Mouse (Mus musculus) embryonic facial prominence, embryonic 14.5 days (tissue): ENCODE results near the gene Cd300lf. TPM values are rescaled to one million over a fixed set of nuclear protein-coding genes. Genes with fewer than 3 reads are reported as not detected.

Experiments
- ATAC-seq: fragments of 200-750 bp; cut with Nextera tagmentation; 2 replicates; pipeline ENCODE4 v1.8.0; 2017; ENCODE audit warnings: low read depth, moderate number of reproducible peaks, moderate TSS enrichment
- DNase-seq: peaks from one replicate; pipeline ENCODE4 v3.0.0-alpha.2; 2015; ENCODE audit warnings: low spot score
- H3K27ac ChIP-seq: fragments of 300-500 bp; sonication (generic); replicated peaks from 2 replicates; pipeline ENCODE4 v1.5.1; 2014; ENCODE audit warnings: low read depth, mild to moderate bottlenecking, low read length, moderate library complexity
- H3K27me3 ChIP-seq: fragments of 300-500 bp; sonication (generic); replicated peaks from 2 replicates; pipeline ENCODE4 v1.6.1; 2014; ENCODE audit warnings: low read length; ENCODE audit not compliant: control insufficient read depth, insufficient read depth
- H3K36me3 ChIP-seq: fragments of 300-500 bp; sonication (generic); 2 replicates; pipeline ENCODE4 v1.6.1; 2014; ENCODE audit warnings: low read length, mixed read lengths; ENCODE audit not compliant: control insufficient read depth, insufficient read depth
- H3K4me1 ChIP-seq: fragments of 300-500 bp; sonication (generic); 2 replicates; pipeline ENCODE4 v1.6.1; 2014; ENCODE audit warnings: antibody characterized with exemption, low read length; ENCODE audit not compliant: control insufficient read depth, insufficient read depth
- H3K4me2 ChIP-seq: fragments of 300-500 bp; sonication (generic); 2 replicates; pipeline ENCODE4 v1.6.1; 2014; ENCODE audit warnings: low read depth, mild to moderate bottlenecking, low read length, moderate library complexity, mixed read lengths
- H3K4me3 ChIP-seq: fragments of 300-500 bp; sonication (generic); 2 replicates; pipeline ENCODE4 v1.5.1; 2014; ENCODE audit warnings: low read depth, mild to moderate bottlenecking, low read length
- H3K9ac ChIP-seq: fragments of 300-500 bp; sonication (generic); 2 replicates; pipeline ENCODE4 v1.6.1; 2014; ENCODE audit warnings: low read depth, mild to moderate bottlenecking, low read length, moderate library complexity, mixed read lengths
- H3K9me3 ChIP-seq: fragments of 300-500 bp; sonication (generic); 2 replicates; pipeline ENCODE4 v1.6.1; 2016; ENCODE audit warnings: low read length; ENCODE audit not compliant: control insufficient read depth
- WGBS: fragments of 180-500 bp; shearing (Covaris S2); extraction: QIAGEN DNeasy Blood & Tissue Kit; methylation state at CpG from one replicate; pipeline ENCODE4 v1.1.7; 2014; 5-methylcytosine and 5-hydroxymethylcytosine counted together
- polyA plus RNA-seq: library from polyadenylated mRNA; unstranded; fragments of >200 nt; fragmentation: Nextera tagmentation; extraction: Ambion mirVana; gene quantifications from 2 replicates; pipeline ENCODE4 v1.2.1, GENCODE M21; 2014

Cd300lf gene
- polyA plus RNA-seq, 1 experiment from 2014 or later = 0.56 TPM

- no peaks in the 10 kb centered on the region for H3K4me1 ChIP-seq
- DNase-seq = no peak
- H3K9ac ChIP-seq = no peak overlapping the region
Observed at GRCm38 (mm10) chr11:115082196-115082595, 51.6 kb downstream of the Cd300lf start.

GRCm38 (mm10) chr11:115081373-115081772 is 52.4 kb downstream of the Cd300lf start:
- DNase-seq (no peak), ATAC-seq (no peak)
- no peak overlapping the region for H3K4me3 ChIP-seq
- no peak overlapping the region for H3K9ac ChIP-seq
- H3K36me3 ChIP-seq = no peaks in the 10 kb centered on the region
- peaks cover 17% of the 10 kb centered on the region for H3K27me3 ChIP-seq
- H3K4me1 ChIP-seq = no peaks in the 10 kb centered on the region
- H3K9me3 ChIP-seq = no peaks in the 10 kb centered on the region
- whole genome bisulfite sequencing = 64% methylated on average over 3 of the region's 3 CpGs
- no peak overlapping the region for H3K27ac ChIP-seq
- H3K4me2 ChIP-seq = no peak overlapping the region

More at GRCm38 (mm10) chr11:115082196-115082595, 51.6 kb downstream of the Cd300lf start:
- H3K4me3 ChIP-seq = no peak overlapping the region
- no peak overlapping the region for H3K4me2 ChIP-seq
- H3K27ac ChIP-seq = no peak overlapping the region
- H3K9me3 ChIP-seq = no peaks in the 10 kb centered on the region
- H3K27me3 ChIP-seq = peaks cover 23% of the 10 kb centered on the region
- 67% methylated on average over 6 of the region's 6 CpGs for WGBS
- no peak for ATAC-seq
- H3K36me3 ChIP-seq = no peaks in the 10 kb centered on the region

- Histone ChIP-seq H3K27ac (no peak overlapping the region), H3K27me3 (peaks cover 15% of the 10 kb centered on the region), H3K4me2 (no peak overlapping the region), H3K9ac (no peak overlapping the region), H3K36me3 (no peaks in the 10 kb centered on the region), H3K4me3 (no peak overlapping the region), H3K4me1 (no peaks in the 10 kb centered on the region), H3K9me3 (no peaks in the 10 kb centered on the region)
- DNase-seq = peak; percentile 70
- WGBS = 32% methylated on average over 13 of the region's 13 CpGs
- ATAC-seq = no peak
Observed at GRCm38 (mm10) chr11:115080886-115081285, 52.9 kb downstream of the Cd300lf start.

GRCm38 (mm10) chr11:115078680-115079079 is 55.1 kb downstream of the Cd300lf start:
- Histone ChIP-seq H3K4me1 (no peaks in the 10 kb centered on the region), H3K36me3 (no peaks in the 10 kb centered on the region), H3K4me2 (no peak overlapping the region), H3K27ac (no peak overlapping the region), H3K4me3 (no peak overlapping the region), H3K27me3 (peaks cover 3% of the 10 kb centered on the region), H3K9ac (no peak overlapping the region), H3K9me3 (no peaks in the 10 kb centered on the region)
- ATAC-seq (no peak), DNase-seq (no peak)
- 76% methylated on average over 5 of the region's 5 CpGs for WGBS

GRCm38 (mm10) chr11:115077436-115077835 is 56.4 kb downstream of the Cd300lf start:
- Histone ChIP-seq H3K4me1 (no peaks in the 10 kb centered on the region), H3K9ac (no peak overlapping the region), H3K27me3 (no peaks in the 10 kb centered on the region), H3K4me3 (no peak overlapping the region), H3K36me3 (no peaks in the 10 kb centered on the region), H3K27ac (no peak overlapping the region), H3K4me2 (no peak overlapping the region), H3K9me3 (no peaks in the 10 kb centered on the region)
- DNase-seq (no peak), ATAC-seq (no peak)
- 85% methylated on average over 1 of the region's 1 CpGs for WGBS

GRCm38 (mm10) chr11:115075859-115076258 is 57.9 kb downstream of the Cd300lf start:
- peaks cover 3% of the 10 kb centered on the region; the same call in 1 of the 2 replicates for H3K4me1 ChIP-seq
- H3K27me3 ChIP-seq = no peaks in the 10 kb centered on the region
- no peak for DNase-seq
- ATAC-seq = no peak
- H3K36me3 ChIP-seq = no peaks in the 10 kb centered on the region
- no peaks in the 10 kb centered on the region for H3K9me3 ChIP-seq
- H3K9ac ChIP-seq = no peak overlapping the region
- no peak overlapping the region for H3K4me2 ChIP-seq
- WGBS = 66% methylated on average over 5 of the region's 5 CpGs
- no peak overlapping the region for H3K27ac ChIP-seq
- no peak overlapping the region for H3K4me3 ChIP-seq

- H3K27me3 ChIP-seq = no peaks in the 10 kb centered on the region
- no peaks in the 10 kb centered on the region for H3K9me3 ChIP-seq
- ATAC-seq (peak; percentile 50; the same call in 1 of the 2 replicates), DNase-seq (no peak)
- no peak overlapping the region for H3K27ac ChIP-seq
- H3K36me3 ChIP-seq = no peaks in the 10 kb centered on the region
- no peak overlapping the region for H3K4me3 ChIP-seq
- peaks cover 3% of the 10 kb centered on the region; the same call in 1 of the 2 replicates for H3K4me1 ChIP-seq
- 75% methylated on average over 7 of the region's 7 CpGs for WGBS
- no peak overlapping the region for H3K9ac ChIP-seq
- no peak overlapping the region for H3K4me2 ChIP-seq
Observed at GRCm38 (mm10) chr11:115075407-115075806, 58.4 kb downstream of the Cd300lf start.

GRCm38 (mm10) chr11:115073002-115073401 is 60.8 kb downstream of the Cd300lf start:
- ATAC-seq (no peak), DNase-seq (no peak)
- Histone ChIP-seq H3K4me1 (peaks cover 3% of the 10 kb centered on the region; the same call in 1 of the 2 replicates), H3K27me3 (no peaks in the 10 kb centered on the region), H3K4me3 (no peak overlapping the region), H3K27ac (no peak overlapping the region), H3K9me3 (no peaks in the 10 kb centered on the region), H3K36me3 (no peaks in the 10 kb centered on the region), H3K9ac (no peak overlapping the region), H3K4me2 (no peak overlapping the region)
- WGBS = 59% methylated on average over 5 of the region's 5 CpGs

- DNase-seq (peak; percentile 36), ATAC-seq (no peak; the same call in 1 of the 2 replicates)
- no peak overlapping the region for H3K27ac ChIP-seq
- no peak overlapping the region for H3K9ac ChIP-seq
- H3K36me3 ChIP-seq = no peaks in the 10 kb centered on the region
- H3K4me2 ChIP-seq = peak overlapping the region; percentile 36
- no peaks in the 10 kb centered on the region for H3K27me3 ChIP-seq
- peaks cover 3% of the 10 kb centered on the region; the same call in 1 of the 2 replicates for H3K4me1 ChIP-seq
- no peaks in the 10 kb centered on the region for H3K9me3 ChIP-seq
- no peak overlapping the region for H3K4me3 ChIP-seq
- WGBS = 12% methylated on average over 14 of the region's 14 CpGs
Observed at GRCm38 (mm10) chr11:115071631-115072294, 62.0 kb downstream of the Cd300lf start.
